Mouse (Mus musculus) G1E-ER4 (cell line): ENCODE results near the gene Fhl3. TPM values are rescaled to one million over a fixed set of nuclear protein-coding genes. Genes with fewer than 3 reads are reported as not detected.

Experiments used
- GATA1 ChIP-seq: IDR thresholded peaks from one replicate; pipeline ENCODE4 v1.8.0; 2012; ENCODE audit warnings: low read length, inconsistent platforms
- polyA plus RNA-seq: library from polyadenylated mRNA; stranded (reverse); fragments of >175 nt; gene quantifications from 2 replicates; pipeline ENCODE4 v1.2.3, GENCODE M21; 2012

Gene Fhl3
- polyA plus RNA-seq, 1 experiment = 25.3 TPM

DNA sequence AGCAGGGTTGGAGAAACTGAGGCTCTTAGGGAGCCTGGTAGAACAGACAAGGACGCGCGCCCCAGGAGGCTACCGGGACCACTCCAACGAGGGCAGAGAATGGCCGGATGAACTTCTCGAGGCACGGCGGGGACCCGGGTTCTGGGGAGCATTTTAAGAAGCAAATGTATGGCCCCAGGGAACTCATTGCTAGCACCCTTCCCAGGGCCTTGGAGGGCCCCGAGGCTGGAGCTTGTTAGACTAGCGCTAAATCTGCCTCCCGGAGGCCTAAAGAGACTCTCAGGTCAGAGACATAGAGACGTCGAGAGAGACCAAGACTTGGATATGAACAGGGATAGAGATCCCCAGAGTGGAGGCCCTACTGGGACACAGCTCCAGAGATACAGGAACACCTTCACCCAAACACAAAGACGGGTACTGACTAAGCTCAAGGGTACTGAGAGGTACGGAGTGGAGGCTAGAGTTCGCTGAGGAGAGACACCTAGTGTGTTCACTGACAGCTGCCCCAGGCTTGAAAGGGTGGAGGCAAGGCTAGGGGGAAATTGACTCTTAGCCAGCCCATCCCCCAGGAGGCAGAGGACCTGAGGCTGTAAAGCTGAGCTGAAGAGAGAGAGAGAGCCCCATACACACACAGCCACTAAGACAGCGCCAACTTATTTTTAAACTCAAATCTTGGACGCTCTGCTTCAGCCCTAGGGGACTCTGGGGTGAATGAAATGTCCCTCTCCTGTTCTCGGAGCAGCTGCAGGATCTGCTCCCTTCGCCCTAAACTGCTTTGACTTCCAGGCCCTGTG is 748 bp downstream of the Fhl3 start:
- no peak for TF ChIP-seq GATA1

DNA sequence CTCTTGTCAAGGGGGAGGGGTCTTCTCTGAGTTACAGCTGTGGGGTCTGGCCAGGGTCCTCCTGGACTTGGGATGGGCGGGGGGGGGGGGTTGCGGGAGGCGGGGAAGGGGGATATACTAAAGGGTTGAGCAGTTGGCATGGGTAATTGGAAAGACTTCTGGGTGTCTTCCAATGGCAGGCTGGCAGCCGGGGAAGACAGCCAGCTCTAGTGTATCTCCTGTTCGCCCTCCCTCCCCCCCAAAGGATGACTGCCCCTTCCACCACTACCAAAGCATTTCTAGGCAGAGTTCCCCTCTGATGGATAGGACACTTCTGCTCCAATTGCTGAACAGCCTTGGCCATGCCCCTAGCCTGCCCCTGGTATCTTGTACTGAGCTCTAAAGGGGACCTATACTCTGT is 1.4 kb downstream of the Fhl3 start:
- no peak for TF ChIP-seq GATA1

DNA sequence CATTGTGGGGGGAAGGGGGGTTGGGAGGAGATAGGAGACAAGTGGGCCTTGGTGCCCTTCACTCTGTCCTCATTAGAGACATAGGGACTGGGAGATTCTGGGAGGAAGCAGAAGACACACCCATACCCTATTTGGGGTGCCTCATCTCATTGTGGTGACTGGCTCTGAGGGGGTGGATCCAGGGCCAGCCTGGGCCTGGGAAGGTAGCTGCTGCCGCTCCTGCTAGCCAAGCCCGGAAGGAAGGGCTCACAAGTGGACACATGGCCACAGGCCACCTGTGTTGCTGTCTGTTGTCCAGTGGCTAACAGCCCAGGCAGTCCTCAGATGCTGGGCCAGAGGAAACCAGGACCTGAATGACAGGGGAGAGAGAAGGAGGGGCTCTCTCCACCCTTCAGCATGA is 2.9 kb downstream of the Fhl3 start:
- no peak for TF ChIP-seq GATA1

DNA sequence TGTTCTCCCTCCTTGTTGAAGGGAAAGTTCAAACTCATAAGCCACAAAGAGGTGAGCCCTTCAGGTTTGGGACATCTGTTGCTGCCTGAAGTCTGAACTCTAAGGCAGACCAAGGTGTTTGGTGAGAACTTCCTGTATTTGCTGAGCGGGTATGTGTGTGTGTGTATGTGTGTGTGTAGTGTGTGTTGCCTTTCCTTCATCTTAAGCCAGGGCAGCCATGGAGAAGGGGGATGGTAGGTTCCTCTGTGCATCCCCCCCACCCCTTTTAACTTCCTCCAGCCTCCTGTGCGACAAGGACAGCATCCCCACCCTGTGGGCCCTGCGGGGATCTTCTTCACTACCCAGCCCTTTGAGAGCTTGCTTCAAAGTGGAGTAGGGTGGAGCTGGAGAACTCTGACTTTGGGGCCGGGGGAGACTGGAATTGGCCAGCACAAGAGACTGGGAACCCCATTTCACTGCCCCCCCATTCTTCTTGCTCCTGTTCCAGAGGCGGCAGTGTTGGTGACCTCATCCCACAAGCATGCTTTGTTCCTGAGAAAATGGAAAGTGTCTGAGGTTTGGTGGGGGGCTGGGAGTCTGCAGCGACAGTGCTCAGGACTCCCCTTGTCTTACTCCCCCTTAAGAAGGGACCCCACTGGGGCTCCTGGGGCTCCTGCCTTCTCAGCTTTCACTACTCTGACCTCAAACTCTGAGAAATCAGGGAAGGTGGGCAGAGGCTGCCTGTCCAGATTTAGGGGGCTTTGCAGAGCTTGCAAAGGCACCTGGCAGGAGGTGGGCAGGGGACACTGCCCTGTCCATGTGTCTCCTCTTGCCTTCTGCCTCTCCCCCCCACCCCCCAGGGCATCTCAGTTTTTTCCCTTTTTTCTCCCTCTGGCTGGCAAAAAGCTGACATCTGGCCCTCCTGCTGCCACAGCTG is 3.6 kb downstream of the Fhl3 start:
- TF ChIP-seq GATA1 = no peak

DNA sequence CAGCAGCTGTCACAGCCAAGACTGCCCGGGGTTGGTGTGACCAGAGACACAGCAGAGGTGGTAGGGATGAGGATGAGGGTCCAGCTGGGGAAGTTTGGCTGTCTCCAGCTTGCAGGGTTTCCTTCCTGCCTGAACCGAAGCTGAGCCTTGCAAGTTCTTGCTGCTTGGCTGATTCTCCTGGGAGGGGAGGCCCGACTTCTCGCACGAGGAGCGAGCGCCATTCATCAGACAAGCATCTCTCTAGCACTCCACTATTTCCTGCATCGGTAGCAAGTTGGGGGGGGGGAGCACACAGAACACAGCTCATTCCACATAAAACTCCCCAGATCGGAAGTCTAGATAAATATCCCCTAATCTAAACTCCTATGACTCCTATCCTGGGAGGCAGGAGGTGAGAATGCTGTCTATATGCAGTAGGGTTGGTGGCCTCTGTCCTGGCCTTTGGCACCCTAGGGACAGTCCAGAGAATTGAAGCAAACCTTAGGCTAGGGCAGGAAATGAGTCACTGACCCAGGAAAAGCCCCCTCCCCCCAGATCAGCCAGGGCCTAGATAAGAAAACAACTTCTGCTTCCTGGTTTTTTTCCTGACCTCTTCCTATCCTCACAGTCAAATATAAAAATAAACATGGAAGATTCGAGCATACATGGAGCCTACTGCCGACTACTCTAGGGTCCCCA is 4.4 kb downstream of the Fhl3 start:
- no peak for TF ChIP-seq GATA1

DNA sequence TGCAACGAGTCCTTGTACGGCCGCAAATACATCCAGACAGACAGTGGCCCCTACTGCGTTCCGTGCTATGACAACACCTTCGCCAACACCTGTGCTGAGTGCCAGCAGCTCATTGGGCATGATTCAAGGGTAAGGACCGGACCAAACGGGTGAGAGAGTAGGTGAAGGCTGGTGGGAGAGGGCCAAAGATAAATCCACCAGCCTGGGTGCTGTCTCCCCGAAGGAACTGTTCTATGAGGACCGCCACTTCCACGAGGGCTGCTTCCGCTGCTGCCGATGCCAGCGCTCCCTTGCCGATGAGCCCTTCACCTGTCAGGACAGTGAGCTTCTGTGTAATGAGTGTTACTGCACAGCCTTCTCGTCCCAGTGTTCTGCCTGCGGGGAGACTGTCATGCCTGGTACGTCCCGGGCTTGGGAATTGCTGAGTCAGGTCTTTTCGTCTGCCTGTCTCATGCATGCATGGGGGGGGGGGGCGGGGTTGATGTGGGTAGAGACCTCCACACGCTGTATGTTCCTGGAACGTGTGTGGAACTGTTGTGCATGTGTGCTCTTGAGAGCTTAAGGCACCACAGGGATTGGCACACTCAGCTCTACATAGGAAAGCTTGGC is 5.3 kb downstream of the Fhl3 start:
- no peak for TF ChIP-seq GATA1

DNA sequence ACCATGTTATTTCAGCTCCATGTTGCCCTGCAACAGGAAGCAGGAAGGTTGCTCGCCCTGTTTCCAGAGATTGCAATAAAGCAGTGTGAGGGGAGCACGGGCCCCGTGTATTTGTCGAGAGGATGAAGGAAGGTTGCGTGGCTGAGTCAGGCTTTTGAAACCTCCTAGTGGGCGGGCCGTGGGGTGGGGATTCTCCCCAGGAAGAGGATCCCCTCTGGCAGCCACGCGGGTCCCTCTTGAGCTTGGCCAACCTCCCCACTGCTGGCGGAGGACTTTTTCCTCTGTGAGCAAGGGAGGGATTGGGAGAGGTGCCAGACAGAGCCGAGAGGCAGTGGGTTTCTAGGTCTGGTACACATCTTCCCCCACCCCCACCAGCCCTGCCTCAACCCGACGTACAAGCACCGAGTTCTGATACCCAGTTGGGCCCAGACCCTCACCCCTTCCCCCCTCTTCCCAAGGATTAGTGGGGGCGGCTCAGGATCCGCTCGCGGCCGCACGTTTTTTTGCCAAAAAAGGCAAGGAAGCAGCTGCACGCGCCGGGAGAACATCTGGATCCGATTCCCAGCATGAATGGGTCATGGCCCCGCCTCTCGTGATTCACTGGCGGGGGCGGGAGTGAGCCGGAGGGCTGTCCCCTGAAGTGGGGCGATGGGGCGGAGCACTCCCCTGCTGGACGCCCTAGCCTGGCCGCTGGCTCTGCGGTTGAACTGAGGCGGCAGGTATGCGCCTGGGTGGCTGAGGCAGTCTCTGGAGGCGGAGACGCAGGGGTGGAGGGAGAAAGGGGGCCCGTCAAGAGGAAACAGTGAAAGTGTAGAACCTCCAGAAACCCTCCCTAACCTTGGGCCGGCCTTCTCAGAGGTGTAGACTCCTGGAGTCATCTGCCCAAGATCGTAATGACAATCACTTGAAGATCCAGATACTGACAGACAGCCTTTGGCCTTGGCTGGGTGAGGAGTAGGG is 8.3 kb downstream of the Fhl3 start:
- TF ChIP-seq GATA1 = no peak

DNA sequence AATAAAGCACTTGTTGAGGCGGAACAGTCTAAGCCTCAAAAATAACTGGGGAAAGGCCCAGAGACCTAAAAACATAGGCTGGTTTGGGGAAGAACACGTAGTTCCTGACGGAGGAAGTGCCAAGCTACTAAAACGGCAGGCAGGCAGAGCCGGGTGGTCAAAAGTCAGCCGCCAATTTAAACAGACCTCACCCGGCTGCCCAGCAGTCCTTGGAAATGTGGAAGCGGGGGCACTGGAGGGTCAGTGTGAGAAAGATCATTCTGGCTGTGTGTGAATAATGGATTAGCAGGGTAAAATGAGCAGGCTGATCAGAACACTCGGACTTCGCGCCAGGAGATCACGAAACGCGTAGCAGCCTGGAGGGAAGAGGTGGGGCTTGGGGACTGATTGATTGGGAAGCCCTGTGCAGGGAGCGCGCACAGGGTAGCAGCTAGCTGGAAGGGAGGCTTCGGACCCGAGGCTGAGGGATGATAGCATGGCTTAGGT is 9.5 kb downstream of the Fhl3 start:
- TF ChIP-seq GATA1 = no peak

DNA sequence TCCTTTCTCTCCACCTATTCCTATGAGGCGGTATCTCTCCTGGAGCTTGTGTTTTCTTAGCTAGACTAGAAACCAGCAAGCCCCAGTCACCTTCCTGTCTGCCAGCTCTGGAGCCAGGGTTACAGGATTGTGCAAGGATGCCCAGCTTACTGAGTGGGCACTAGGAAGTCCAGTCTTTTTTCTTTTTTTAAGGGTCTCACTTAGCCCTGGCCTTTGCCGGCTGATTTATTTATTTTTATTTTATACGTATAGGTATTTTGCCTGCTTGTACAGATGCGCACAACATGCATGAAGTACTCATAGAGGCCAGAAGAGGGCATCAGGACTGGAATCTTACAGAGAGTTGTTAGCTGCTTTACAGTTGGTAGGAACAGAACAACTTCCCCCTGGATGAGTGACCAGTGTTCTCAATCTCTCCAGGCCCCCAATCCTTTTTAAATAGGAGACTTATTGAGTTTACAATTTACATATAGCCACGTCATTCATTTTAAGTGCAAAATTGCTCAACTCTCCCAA is 10.3 kb downstream of the Fhl3 start:
- TF ChIP-seq GATA1 = no peak

DNA sequence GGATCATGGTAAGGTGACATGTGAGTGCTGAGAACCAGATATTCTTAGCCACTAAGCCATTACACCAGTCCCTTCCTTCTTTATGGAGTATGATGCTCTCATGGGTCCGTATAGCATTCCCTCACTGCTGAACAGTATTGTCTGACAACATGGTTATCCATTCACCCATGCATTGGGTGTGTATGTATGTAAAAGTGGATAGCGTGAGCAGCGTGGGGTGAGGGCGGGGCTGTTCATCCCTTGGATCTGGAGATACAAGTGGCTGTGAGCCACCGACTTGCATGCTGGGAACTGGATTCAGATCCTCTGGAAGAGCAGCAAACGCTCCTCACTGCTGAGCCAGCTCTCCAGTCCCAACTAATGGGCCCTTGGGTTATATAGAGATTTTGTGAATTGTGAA is 12.1 kb downstream of the Fhl3 start:
- no peak for TF ChIP-seq GATA1

DNA sequence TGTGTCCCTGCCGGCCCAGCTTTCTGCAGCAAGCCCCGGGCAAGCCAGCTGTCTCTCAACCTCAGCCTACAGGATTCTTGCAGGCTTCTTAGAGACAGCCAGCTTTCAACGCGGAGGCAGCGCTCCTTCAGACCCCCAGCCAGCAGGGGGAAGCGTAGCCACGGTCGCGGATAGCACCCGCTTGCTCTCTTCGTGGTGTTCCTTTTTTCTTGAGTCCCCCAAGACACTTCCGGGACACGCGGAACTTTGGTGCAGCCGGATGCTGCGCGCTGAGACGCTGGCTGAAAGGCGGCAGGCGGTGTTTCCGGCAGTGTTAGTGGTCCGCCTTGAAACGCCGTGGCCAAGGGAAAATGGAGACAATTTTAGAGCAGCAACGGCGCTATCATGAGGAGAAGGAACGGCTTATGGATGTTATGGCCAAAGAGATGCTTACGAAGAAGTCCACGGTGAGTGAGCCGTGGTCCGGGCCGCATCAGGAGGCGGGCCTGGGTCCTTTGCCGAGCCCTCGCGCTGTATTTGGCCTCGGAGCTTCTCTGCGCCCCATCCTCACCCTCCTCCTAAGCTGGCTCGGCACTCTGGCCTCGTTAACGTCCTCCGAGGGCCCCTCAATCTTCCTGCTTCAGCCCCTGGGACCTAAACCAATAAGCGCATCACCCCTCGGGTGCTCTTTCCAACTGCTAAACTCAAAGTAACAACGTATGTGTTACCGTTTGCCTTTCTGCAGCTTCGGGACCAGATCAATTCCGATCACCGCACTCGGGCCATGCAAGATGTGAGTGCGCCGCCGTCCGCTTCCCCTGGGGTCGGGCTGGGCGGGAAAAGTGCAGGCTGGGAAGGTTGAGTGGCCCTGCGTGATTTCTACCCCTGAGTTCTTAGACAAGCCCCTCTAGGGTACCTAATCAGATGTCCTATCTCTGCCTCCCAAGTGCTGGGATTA is 14.3 kb downstream of the Fhl3 start, which contains the start of gene Sf3a3:
Gene Sf3a3 (plus strand): TSS at position 232 of the 937 bp plus-strand sequence.
- TF ChIP-seq GATA1 = no peak

DNA sequence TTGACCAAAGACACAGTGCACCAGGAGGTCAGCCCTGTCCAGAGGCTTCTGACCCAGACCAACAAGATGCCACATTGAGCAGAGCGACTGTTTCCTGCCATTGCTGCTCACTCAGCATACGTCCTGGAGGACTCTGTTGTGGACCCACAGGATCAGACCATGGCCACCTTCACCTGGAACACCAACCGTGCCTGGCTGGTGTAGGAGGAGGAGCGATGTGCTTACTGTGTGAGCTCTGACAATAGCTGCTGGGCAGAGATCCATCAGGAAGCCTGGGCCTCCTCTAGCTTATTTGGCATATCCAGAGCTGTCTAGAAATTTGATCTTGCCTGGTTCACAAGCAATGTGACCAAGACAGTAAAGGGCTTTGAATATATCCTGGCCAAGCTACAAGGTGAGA is 18.6 kb downstream of the Fhl3 start:
- no peak for TF ChIP-seq GATA1

DNA sequence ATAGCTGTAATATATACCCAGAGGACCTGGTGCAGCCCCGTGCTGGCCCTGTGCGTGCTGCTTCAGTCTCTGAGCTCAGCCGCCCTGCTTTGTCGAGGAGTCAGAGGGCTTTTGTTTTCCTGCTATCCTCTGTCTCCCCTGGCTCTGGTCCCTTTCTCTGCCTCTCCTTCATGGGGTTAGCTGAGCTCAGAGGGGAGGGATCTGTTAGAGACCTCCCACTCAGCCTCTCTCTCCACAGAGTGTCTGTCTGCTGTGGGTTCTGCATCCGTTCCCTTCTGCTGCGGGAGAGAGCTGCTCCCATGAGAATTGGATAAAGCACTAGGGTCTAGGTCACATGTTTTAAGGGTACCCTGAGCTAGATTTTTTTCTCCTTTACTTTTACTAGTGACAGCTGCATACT is 25.6 kb downstream of the Fhl3 start:
- no peak for TF ChIP-seq GATA1

DNA sequence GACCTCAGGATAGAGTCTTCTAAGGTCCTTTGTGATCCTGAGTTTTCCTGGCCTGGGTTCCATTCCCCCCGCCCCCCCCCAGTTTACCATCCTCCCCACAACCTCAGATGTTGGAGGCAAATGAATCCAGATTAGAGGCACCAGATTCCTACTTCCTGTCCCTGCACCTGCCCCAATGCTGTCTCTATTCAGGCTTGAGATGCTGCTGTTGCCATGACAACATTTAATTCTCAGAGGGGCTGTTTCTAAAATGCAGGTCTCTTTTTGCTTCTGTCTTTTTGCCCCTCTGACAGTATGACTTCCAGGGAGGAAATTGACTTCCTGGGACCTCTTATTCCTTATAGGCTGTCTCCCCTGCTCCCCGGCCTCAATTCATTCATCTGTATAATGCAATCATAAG is 36.5 kb downstream of the Fhl3 start:
- TF ChIP-seq GATA1 = no peak
